Mouse (Mus musculus) kidney, postnatal 10 days (tissue): ENCODE measurements at regions not wholly inside any gene's neighbourhood (a gene's known extent, or its start where the extent isn't known, plus 50 kb on each side); places are given as distances from the start of the nearest gene placed in this dataset.
A peak's percentile ranks its signal among the peaks of the same experiment; 100 is the strongest.
"Not testable (repeated sequence)": the region's sequence is repeated elsewhere in the genome, so short reads cannot be mapped to it uniquely, and the experiment has no call there.

ENCODE experiments used
- DNase-seq: peaks from one replicate; pipeline ENCODE4 v3.0.0; 2021; ENCODE audit warnings: mixed read lengths

DNA sequence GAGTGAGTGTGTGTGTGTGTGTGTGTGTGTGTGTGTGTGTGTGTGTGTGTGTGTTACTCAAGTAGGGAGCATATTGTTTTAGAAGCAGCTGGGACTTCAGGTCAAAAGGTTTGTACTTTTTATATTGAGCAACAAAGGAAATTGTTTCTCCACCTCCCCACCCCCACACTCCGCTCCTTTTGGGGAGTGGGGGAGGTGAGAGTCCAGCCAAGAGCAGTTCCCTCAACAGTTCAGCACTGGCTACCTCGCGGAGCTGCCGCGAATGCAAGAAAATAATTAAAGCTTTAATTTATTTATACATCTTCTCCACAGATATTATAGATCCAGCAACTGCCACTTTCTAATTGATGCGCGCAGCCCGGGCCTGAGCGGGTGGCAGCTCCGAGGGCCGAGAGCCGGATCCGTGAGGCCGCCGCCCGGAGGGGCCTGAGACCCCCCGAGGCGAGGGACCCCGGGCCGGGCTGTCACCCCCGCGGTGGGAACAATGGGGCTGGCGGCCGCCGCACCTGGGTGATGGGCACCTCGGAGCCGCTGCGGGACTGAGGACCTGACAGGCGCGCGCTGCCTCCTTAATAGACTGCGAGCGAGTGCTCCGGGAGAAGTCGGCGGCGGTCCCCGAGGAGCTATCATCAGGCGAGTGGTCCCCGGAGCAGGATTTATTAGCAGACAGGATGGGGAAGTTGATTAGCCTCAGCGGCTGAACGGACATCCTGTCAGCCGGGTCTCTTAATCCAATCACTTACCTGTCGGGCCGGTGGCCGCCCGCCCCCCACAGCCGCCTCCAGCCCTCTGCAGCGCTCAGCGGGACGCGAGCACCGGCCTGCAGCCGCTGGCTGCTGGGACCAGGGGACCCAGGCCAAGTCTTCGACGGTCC, 124.4 kb downstream of the Melk start:
- DNase-seq, result peak; percentile 13

DNA sequence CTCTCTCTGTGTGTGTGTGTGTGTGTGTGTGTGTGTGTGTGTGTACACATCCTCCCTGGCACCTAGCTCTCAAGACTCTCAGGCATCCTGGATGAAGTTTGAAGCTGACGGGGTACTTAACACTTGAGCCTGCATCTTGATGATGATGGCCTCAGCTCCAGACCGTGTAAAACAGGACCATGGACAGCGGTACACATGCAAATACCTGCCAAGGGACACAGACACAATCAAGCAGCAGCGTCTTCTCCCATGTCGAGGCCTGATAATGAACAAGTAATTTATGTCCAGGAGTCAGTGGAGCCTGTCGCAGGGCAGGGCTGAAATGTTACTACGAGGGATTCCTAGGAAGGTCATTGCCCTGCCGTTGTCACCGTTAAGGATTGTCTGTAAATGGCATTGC, 133.9 kb downstream of the Melk start:
- peak; percentile 63 for DNase-seq

- DNase-seq, result no peak
These were observed 144.8 kb downstream of the Melk start for GRCm38 (mm10) chr4:44445511-44445910.

- no peak for DNase-seq
These were observed 150.3 kb downstream of the Melk start for GRCm38 (mm10) chr4:44450881-44451532.

DNA sequence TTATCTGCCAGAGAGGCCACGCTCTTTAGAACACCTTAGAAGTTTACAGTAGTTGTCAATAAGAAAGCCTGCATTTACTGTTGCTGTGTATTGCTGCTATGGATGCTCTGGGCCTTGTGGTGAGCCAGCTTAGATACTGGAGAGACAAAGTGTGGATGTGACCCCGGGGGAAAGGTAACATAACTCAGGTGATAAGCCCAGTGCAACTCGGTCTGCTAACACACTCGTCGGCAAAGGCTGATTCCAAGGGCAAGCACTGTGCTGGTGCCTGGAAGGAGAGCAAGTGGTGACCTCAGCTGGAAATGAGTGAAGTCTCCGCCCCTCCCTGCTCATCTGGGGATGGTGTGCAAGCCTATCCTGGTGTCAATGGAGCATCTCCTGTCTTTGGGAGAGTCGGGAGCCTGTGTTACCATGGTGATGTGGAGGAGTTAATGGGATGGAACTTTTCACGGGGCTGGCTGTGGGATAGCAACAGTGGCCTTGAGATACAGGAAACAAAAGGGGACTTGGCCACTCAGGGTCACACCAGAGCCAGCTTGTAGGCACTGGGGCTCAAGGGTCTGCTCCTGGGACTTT, 151.5 kb downstream of the Melk start:
- DNase-seq, result no peak

DNA sequence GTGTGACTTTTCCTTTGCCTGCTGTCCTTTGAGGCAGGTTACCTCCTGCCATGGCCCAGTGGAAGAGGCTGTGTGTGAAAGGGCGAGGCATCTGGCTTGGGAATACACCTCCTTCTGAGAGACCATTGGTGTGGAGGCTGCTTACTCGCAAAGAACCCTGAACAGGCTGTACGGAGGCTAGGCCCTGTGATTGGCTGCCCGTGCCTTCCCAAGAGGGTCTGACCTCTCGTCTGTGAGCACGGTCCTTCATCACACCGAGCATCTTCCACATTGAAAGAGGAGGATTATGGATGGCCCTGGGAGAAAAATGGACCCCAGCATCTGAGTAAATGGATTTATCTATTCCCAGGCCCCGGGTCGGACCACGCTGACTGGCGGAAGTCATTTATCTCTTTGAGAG, 152.9 kb downstream of the Melk start:
- DNase-seq, result no peak

GRCm38 (mm10) chr4:44455851-44456250, 155.2 kb downstream of the Melk start:
- DNase-seq, result no peak

- not testable (repeated sequence) for DNase-seq
These were observed 172.8 kb downstream of the Melk start for GRCm38 (mm10) chr4:44473511-44473910.
